Mouse (Mus musculus): ENCODE results near the gene Lima1.
"Not testable (repeated sequence)": the region's sequence is repeated elsewhere in the genome, so short reads cannot be mapped to it uniquely, and the experiment has no call there.

The Lima1 gene

DNA sequence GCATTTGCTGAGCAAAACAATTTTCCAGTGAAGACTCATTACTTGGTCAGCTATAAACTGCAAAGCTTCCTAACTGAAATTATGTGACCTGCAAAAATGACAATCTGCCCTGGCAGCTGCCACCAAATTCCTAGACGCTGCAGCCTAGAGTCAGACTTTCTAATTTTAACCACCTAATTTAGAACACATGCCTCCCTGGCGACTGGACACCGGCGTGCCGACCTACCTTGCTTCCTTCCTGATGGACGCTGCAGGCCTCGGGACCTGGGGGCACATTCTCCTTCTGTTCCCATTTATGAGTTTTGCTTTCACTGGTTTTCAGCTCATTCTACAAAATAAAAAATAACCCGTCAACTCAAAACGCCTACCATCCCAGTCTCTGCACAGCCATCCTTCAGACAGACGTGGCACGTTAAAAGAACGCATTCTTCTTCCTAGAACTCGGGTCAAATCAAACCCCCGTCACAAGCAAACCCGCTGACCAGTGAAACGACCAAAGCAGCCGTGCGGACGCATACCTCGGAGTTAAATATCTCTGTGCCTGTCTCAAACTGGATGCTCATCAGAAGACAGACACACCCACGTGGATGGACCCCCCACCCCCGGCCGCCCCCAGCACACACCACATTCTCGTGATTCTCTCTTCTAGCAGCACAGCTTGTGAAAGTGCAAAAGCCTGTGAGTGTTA is 73.2 kb downstream of the Lima1 start:
- no peak for DNase-seq

GRCm38 (mm10) chr15:99799706-99800105 is 75.5 kb downstream of the Lima1 start:
- DNase-seq = no peak

GRCm38 (mm10) chr15:99797898-99798297 is 77.4 kb downstream of the Lima1 start:
- DNase-seq = no peak

DNA sequence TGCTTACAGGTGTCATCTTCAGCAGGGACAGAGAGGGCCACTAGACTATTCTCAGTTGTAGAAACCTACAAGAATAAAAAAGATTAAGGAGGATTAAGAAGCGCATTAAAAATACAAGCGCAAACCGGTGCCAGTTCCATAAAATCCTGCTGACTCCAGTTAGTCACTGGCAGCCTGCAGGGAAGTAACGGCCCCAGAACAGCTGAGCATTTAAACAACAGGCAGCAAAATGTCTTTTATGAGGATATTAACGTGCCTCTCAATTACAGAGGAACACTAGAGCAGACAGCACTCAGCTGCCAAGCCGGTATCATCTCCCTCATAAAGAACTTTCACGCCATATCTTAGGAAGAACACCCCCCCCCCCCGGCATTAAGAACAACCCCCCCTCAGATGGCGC is 78.5 kb downstream of the Lima1 start:
- DNase-seq = no peak

DNA sequence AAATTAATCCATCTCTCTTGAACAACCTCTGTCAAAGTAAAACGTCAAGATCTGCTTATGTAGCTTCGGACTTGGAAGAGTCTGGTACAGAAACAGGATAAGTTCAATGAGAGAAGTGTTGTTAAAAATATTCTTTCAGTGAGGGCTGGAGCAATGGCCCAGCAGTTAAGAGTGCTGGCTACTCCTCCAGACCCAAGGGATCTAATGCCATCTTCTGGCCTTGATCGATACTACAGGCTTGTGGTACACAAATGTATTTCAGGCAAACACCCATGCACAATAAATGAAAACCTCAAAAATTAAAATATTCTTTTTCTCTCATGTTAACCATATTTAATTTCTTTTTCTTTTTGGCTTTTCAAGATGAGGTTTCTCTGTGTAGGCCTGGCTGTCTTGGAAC is 79.2 kb downstream of the Lima1 start:
- no peak for DNase-seq

GRCm38 (mm10) chr15:99792221-99792815 is 82.9 kb downstream of the Lima1 start:
- DNase-seq = no peak

- no peak for DNase-seq
Measured at GRCm38 (mm10) chr15:99791003-99791402, 84.3 kb downstream of the Lima1 start.

GRCm38 (mm10) chr15:99790464-99790863 is 84.8 kb downstream of the Lima1 start:
- DNase-seq = no peak

DNA sequence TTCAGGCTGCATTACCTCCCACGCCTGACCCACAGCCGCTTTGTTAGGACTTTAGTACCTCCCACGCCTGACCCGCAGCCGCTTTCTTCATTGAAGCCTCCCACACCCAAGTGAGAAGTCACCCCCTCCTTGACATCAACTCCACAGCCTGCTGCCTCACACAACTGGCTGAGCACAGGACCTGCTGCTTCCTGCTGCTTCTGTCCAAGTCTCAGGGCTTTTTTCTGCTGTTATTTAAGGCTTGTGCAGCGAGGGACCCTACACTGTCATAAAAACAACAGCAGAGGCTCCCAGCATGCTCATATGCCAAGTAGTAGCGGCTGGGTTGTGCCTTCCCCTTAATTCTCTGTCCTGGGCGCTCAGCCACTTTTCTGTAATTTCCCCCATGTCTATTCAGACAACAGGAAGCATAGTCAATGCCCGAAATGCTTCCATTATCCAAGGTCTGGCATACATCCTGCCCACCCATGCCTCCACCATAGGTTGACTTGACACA is 87.6 kb downstream of the Lima1 start:
- DNase-seq = no peak

DNA sequence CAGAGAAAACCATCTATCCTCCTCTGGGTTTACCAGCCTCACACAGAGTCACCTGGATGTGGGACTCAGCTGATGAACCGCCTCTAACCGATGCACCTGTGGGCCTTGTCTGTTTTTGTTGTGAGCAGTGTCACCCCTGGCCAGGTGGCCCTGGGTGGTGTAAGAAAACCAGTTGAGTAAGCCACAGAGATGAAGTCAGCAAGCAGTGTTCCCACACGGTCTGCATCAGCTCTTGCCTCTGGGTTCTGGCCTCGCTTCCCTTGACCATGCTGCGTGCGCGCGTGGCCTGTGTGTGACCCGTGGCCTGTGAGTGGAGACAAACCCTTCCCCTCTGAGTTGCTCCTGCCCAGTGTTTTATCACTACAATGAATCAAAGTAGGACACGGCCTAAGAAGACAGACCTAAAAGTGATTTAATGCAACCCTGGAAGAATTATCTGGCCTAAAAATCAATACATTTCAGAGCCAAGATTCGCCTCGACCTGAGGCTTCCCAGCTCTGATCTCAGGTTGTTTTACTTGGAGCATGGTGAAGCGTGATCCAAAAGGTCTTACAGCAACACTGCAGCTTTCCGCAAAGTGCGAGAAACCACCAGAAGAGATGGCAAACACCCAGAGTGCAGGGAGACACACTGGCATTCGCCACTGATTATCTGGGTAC is 96.5 kb downstream of the Lima1 start:
- DNase-seq = no peak

DNA sequence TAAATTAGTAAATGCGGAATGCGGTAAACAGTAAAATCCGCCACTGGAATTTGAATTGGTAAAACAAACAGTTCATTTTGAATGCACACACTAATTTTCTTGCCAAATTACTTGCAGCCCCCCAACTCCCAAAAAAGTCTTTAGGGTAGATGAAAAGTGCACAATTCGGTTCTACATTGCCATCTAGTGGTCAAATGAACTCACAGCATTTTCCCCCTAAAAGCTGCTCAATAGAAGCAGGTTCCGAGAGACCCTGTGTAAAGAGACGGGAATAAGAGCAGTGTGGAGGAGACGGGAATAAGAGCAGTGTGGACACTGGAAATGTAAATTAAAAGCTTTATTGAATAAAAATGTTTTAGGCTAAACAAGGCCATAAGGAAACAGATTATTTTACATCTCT is 97.1 kb downstream of the Lima1 start:
- DNase-seq = no peak

DNA sequence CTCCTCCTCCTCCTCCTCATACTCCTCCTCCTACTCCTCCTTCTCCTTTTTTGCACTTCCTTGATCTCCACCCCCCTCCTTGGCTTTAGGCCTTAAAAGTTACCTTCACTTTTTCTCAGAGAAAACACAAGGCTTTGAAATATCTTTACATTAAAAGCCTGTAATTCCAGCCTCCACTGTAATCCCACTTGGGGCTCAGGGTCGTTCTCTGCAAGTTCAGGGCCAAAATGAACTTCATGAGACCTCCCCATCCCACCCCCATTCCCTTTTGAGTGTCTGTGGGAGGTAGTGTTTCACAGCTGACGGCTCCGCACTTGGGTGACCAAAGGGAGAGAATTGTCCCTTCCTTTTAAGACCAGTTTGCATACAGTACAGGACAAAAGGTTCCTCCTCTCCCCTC is 102.3 kb downstream of the Lima1 start:
- DNase-seq = no peak

DNA sequence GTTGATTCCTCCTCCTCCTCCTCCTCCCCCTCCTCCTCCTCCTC is 102.6 kb downstream of the Lima1 start, which contains the start of gene Cers5:
Gene Cers5 (minus strand): TSS at position 5 of the 44 bp plus-strand sequence.
- not testable (repeated sequence) for DNase-seq

DNA sequence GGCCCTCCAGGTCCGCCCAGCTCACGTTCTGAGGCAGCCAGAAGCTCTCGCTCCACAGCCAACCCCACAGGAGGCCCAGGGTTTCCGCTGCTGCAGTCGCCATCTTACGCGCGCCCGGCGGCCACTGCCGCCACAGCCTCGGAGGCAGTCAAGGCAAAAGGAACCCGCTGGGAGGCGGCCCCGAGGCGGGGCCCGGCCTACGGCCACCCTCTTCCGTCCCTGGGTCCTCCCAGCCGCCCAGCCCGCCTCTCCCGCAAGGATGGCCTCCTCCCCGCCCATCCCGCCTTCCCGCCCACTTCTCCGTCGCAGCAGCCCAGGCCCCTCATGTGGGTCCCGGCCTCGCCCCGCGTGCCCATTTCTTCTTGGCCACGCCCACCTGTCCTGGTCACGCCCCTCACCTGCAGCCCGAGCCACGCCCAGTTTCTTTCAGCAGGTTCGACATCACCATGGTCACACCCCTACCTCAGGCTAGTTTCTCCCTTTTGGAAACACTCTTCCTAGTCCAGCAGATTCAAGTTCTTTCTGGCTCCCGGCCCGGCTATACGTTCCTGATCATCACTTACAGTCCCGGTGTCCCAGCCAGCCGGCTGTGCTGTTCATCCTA is 102.9 kb downstream of the Lima1 start:
- peak; percentile 90 for DNase-seq

GRCm38 (mm10) chr15:99771601-99772276 is 103.5 kb downstream of the Lima1 start:
- no peak for DNase-seq

DNA sequence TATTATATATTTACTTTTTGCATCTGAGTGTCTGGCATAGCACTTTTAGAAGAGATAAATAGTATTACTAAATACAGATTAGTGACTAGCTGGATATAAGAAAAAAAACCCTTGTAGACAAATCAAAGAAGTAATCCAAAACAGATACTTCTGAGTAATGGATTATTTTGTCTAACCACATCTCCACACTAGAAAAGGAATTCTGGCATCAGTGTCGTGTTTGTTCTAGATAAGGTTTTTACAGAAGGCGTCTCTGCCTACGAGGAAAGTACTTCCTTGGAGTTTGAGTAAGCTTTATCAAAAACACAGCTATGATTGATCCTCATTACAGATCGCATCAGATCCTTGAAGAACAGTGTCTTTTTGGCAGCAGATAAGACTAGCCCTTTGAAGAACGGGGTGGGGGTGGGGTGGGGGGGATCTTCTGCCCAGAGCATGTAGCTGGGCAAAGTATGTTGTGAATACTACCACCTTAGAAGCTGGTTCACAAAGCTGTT is 104.2 kb downstream of the Lima1 start:
- DNase-seq = no peak

- no peak for DNase-seq
Measured at GRCm38 (mm10) chr15:99768761-99769160, 106.5 kb downstream of the Lima1 start.

DNA sequence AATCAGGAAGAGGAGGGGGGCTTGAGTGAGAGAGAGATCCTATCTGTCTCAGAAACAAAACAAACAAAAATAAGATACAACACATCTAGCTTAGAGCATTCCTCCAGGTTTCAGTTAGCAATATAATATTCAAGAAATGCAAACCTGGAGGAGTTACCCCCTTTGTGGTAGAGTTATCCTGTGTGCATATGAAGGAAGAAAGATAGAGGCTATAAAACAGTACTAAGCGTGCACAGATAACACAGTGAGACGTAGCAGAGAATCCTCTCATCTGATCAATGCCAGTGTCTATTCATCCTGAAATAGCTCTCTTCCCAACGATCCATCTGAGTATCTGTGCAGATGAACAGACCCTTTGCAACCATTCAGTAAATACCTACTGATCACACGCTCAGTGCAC is 107.8 kb downstream of the Lima1 start:
- no peak for DNase-seq

- no peak for DNase-seq
Measured at GRCm38 (mm10) chr15:99754204-99754603, 121.1 kb downstream of the Lima1 start.

- DNase-seq = no peak
Measured at GRCm38 (mm10) chr15:99740229-99740628, 135.0 kb downstream of the Lima1 start.

DNA sequence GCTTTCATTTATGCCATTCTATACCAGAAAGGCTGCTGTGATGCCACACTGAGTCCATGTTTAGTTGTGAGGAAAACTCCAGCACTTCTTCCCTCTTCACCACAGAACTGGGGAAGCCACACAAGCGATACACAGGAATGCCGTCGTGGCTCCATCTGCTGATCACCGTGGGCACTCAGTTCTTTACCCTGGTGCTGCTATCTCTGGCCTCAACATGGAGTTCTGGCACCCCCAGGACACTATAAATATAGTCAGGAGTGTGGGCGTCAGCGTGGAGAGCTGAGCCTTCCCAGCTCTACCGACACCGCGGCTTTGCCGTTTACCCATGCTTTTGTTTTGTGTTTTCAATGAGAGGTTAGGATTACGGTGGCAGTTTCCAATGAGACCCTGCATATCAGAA is 138.6 kb downstream of the Lima1 start:
- no peak for DNase-seq

DNA sequence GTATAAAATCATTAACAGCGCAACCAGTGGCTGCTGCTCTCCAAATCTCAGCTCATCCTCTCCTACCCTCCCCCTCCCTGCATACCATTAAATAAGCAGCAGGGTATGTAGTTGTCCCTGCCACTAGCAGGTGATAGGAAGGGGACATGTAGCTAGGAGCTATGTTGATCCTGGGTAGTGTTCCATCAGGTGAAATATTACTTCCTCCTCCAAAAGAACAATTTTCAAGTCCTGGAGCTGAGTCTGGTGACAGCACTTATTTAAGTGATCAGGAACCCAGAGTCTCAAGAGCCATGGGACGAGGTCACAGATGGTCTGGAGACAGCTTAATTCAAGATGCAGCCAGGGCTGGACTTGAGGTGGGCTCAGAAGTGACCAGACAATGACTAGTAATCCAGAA is 139.6 kb downstream of the Lima1 start:
- peak; percentile 100 for DNase-seq

GRCm38 (mm10) chr15:99733186-99733585 is 142.1 kb downstream of the Lima1 start:
- DNase-seq = no peak

- DNase-seq = no peak
Measured at GRCm38 (mm10) chr15:99731678-99732077, 143.6 kb downstream of the Lima1 start.
